Mouse (Mus musculus): ENCODE measurements around the gene Hivep2. TPM values are rescaled to one million over a fixed set of nuclear protein-coding genes. Genes with fewer than 3 reads are reported as not detected.

The Hivep2 gene
- total RNA-seq, 2 experiments from 2014 or later: 250 to 257 TPM

DNA sequence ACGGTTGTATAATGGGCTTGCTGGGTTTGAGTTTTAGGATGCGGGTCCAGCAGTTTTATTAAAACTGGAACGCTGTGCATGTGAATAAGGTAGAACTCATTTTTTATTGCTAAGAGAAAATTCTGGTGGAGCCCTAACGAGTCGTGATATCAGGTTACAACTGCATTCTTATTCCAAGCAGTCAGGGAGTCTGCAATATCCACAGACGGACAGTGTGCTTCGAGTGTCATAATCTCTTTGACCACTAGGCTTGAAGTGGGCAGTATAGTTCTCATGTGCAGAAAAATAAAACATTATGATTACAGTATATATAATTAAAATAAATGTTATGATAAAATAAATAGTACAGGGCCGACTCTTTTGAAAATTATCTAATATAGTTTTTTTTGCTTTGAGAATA, 3.1 kb downstream of the Hivep2 start:
- intact Hi-C loops (cut with DNase I): loop anchor here (5.0 to 10.0 kb wide), 8 partner anchors 48 to 416 kb away; partner anchors contain the start of gene Aig1
- DNase-seq (ENCODE audit: low spot score in 2 of 2): no peak

DNA sequence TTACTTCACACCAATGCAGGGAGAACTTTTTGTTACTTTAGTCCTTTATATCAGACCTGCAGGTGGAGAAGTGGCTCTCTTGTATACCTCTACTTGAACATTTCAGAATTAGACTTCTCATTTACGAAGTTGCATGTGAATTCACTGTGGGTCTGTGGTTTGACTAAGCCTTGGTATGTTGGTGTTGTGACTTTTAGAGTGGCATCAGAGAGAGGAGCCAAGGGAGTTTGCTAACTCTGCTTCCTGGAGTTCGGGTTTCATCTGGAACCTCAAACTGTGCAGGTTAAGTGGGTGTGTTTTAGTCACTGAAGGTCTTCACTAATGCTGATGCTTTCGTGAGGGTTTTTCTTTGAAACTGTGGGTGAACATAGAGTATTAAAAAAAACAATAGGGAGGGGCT, 4.4 kb downstream of the Hivep2 start:
- no peak for DNase-seq (ENCODE audit: low spot score in 2 of 2)
- intact Hi-C loops (cut with DNase I): no loop called here

DNA sequence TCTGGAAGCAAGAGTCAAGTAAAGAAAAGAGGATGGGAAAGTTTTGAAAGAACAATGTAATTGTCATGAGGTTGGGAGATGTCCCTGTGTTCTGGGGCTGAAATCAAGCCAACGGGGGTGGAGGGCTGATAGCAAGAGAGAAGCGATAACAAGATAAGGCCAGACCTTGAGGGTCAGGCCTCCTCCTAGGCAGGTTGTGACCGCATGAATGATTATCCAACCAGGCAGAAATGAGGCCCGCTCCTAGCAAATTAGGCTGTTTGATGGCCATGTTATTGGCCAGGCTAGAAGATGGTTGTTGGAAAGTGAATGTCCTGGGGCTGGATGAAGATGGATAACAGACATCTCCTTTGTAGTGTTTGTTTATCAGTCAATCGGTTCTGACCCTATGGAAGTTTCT, 5.4 kb downstream of the Hivep2 start:
- intact Hi-C loops (cut with DNase I): no loop called here
- DNase-seq (ENCODE audit: low spot score in 2 of 2): no peak

DNA sequence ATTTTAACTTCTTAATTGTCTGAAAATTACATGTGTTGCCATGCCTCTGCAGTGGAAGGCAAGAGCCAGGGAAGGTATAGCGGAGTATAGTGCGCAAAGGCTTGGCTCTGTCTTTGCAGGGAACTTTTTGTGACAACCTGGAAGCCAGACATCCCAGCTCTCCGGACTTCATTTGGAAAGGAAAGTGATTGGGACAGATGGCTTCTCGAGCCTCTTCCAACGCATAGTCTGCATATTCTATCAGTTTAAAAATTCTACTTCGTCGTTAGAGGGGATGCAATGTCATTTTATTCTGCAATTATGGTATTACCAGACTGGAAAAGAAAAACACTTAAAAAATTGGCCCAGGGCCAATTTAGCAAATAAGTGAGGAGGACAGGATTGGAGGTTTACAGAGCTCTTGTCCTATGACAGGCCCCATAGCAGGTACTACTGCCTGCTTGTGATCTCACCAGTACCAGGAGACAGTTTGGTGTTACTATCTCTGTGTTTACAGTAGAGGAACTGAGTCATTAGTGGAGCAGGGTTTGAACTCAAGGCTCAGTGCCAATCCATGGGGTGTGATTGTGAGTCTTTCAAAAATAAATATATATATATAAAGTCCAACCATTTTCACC, 7.8 kb downstream of the Hivep2 start:
- DNase-seq (ENCODE audit: low spot score in 2 of 2): peak in 1 of 2 experiments; percentile 35
- intact Hi-C loops (cut with DNase I): no loop called here

DNA sequence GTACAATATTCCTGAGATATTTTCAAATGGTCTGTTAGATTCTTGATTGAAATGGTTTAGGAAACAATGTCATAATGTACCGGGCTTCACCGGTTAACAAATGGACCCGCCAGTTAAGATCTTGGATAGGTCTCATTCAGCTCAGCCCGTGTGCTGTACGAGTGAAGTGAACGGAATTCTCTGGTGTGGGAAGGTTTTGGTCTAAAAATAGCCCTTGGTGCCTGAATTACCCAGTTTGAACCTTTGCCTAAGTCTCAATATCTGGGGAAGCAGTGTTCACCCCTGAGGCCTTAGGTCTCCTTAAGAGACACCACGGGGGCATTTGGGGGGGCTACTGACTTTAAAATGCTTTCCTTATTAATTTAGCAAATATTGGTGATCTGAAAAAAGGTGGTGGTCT, 8.6 kb downstream of the Hivep2 start:
- intact Hi-C loops (cut with DNase I): no loop called here
- DNase-seq (ENCODE audit: low spot score in 2 of 2): no peak

DNA sequence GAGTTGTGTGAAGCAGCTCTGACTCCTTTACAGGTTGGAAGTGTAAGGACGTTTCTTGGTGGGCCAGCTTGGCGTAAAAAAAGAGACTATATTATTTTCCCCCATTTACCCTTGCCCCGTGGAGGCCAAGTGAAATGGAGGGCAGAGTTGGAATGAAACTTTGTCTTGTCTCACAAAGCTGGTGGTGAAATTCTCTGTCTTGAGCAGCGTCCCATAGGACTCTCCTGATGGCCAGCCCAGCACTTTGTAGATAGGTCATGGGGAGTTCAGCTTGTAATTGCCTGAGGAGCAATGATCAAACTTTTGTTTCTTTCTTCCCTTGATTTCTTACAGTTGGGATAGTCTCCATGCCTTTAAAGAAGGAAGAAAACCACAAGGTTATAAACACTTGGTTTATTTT, 10.0 kb downstream of the Hivep2 start:
- DNase-seq (ENCODE audit: low spot score in 2 of 2): no peak
- intact Hi-C loops (cut with DNase I): no loop called here

DNA sequence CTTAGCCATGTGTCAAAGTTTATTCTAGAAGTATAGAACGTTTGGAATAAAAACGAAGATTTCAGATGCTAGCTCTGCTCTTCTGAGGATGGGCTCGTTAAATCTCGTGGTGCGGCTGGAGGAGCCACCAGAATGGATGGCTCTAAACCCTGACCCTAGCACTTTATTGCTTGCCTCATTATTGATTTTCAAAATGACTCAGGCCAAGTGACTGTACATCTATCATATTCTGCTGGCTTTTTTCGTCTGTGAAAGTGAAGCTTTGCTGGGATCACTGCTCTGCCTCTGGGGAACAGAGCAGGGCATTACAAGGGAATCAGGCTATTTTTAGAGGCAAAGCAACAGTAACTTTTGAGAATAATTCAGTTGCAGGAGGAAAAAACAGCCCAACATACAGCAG, 10.4 kb downstream of the Hivep2 start:
- DNase-seq (ENCODE audit: low spot score in 2 of 2): no peak
- intact Hi-C loops (cut with DNase I): no loop called here

DNA sequence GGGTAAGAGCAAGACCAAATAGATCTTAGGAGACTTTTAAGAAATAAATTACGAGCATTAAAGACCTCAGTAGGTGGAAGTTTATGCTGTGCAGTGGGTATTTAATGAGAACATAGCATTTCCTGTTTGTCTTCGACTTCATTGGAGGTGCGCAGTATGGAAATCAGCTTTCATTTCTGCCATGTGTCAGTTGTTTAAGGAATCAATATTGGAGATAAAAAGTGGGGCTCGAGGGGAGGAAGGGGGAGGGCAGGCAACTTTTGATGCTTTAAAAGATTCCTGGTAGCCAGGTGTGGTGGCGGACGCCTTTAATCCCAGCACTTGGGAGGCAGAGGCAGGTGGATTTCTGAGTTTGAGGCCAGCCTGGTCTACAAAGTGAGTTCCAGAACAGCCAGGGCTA, 16.4 kb downstream of the Hivep2 start:
- DNase-seq (ENCODE audit: low spot score in 2 of 2): no peak
- intact Hi-C loops (cut with DNase I): no loop called here

DNA sequence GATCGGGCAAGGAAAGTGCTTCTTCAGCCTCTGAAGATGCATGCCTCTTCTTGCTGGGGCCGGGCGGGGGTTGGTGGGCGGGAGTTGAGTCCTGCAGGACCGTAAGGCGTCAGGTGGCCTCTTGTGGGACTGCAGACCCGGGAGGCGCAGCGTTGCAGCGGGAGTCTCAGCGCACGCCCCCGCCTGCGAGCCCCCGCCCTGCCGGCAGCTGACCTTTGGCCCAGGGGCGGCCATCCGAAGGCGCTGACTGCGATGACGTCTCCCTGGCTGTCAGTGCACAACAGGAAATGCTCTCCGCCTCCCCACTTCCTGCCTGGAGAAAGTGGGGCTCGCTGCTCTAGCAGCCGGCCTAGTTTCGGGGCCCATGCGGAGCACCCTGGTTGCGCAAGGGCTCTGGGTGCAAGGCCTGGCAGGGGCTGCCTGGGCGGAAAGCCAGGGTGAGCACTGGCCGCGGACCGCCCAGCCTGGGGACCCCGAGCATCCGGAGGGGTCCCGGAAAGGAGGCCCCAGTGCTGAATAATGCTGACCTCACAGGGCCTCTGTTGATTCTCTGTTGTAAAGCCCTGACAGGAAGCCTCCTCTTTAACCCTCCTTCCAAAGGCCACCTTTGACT, 17.0 kb downstream of the Hivep2 start:
- peak; percentile 70 to 72 for DNase-seq (ENCODE audit: low spot score in 2 of 2)
- intact Hi-C loops (cut with DNase I): no loop called here

DNA sequence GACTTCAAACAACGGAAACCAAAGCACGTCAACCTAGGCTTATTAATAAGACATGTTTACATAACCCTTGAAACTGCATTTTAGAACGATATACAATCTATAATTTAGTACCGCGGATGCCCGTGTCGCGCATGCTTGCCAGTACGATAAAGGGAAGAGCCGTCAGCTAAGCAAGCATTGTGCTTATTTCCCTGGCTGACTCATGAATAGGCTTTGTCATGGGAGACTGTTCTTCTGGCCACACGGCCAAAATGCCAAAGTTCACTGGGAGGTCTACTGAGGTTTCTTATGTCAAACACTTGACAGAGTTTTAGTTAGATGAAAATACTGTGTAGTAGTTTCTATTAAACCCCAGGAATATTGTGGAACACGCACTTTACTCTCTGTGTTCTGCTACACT, 17.8 kb downstream of the Hivep2 start:
- DNase-seq (ENCODE audit: low spot score in 2 of 2): no peak
- intact Hi-C loops (cut with DNase I): no loop called here

DNA sequence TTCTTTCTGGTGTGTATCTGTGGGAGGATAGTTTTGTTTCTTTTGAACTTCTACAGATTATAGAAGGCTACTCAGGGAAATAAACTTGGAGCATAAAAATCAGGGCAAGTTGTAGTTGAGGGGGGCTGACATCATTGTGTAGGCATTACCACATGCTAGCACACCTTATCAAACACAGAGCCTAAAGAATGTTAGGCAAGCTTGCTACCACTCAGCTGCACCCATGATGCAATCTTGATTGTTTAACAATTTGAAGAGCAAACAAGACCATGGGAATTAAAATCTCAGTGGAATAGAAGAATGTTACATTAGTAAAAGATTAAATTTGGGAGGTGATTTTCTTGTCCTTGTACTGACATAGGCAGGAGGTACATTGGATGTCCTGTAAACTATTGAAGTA, 18.4 kb downstream of the Hivep2 start:
- intact Hi-C loops (cut with DNase I): no loop called here
- no peak for DNase-seq (ENCODE audit: low spot score in 2 of 2)

DNA sequence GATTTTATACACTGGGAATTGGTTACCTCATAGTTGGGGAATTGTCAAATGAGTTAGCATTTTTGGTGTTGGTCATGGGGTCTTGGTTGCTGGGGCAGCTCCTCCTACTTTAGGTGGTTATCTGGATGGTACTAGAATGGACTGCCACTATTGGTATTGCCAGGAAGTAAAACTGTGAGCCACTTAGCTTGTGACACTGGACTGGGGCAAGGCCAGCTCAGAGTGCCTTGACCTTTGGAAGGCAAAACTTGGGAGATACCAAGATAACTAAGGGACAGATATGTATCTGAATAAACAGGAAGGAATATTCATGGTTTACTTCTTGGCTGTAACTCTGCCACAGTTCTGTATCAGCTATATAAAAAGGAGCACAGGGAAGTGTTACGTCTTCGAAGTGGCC, 20.7 kb downstream of the Hivep2 start:
- intact Hi-C loops (cut with DNase I): no loop called here
- DNase-seq (ENCODE audit: low spot score in 2 of 2): no peak

DNA sequence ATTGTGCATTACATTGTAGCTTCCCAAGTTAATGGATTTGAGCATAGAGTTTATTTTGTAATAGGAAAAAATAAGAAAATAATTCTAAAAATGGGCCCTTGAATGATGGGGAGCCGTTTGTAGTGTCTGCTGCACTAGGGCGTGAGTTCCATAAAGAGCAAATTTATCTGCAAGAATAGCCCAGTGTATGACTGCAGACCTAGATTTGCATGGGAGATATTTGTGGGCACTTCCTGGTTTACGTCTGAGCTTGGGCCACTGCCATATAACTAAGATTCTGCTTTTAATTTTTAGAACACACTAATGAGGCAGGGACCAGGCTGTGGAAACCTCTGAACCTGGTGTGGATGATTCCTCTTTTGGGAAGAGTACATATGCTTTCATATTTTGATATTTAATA, 21.5 kb downstream of the Hivep2 start:
- intact Hi-C loops (cut with DNase I): no loop called here
- DNase-seq (ENCODE audit: low spot score in 2 of 2): no peak

DNA sequence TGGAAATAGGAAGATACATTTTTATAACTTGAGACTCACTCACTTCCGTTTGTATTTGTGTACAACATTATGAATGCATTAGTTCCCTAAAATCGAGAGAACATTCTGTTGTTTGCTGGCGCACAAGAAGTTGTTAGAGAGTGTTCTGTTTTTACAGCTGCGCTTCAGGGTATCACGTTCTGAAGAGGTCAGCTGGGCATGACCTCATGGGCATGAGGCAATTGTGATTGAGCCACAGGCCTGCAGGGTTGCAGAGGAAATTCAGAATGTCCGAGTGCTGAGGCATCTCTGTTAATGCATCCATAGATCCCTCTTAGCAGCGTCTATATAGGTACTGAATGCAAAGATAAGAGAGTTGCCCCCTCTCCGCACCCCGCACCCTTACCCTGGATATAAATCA, 22.4 kb downstream of the Hivep2 start:
- DNase-seq (ENCODE audit: low spot score in 2 of 2): no peak
- intact Hi-C loops (cut with DNase I): no loop called here

DNA sequence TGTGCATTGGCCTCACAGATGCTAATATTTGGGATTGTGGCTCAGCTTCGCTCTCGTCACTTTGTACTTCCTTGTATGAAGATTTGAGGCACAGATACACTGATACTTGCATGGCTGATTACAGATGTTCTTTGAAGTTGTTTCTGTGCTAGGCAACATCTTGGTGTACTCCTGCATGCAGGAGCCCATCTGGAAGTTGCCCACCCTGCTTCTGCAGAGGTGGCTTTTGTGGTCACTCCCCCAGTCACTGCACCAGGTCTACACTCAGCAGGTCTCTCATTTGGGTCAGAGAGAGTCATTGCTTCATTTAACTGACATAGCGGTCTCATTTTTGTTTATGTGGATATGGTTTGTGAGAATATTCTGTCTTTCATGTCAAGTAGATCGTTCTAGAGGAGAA, 22.9 kb downstream of the Hivep2 start:
- DNase-seq (ENCODE audit: low spot score in 2 of 2): no peak
- intact Hi-C loops (cut with DNase I): no loop called here

DNA sequence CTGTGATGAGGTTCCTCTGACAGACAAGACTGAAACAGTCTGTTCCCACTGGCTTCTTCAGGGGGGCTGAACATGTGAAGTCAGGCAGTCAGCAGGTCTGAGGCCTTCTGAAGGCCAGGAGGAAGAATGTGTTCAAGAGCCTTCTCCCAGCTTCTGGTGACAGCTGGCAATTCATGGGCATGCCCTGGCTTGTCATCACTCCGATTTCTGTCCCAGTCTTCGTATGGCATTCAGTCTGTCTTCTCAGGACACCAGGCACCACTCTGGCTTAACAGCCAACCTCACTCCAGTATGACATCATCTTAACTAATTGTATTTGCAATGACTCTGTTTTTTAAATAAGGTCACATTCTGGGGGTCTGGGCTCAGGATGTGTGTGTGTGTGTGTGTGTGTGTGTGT, 25.0 kb downstream of the Hivep2 start:
- intact Hi-C loops (cut with DNase I): no loop called here
- DNase-seq (ENCODE audit: low spot score in 2 of 2): no peak

DNA sequence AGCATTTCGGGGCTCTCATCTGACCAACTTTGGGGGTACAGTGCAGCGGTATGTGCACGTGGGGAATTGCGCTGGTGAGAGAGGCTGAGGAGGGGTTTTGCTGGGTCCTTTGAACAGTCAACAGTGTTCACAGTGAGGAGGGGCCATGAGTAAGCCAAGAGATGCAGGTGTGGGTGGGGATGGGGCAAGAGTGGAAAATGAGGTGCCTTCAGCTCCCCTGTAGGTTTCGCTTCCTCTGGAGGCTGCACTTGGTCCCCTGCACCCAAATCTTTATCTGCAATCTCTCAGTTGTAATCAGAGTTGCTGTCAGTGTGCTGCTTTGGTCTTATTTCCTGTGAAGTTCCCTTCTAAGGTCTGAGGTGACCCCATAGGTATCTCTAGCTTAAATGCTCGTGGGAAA, 27.5 kb downstream of the Hivep2 start:
- intact Hi-C loops (cut with DNase I): no loop called here
- DNase-seq (ENCODE audit: low spot score in 2 of 2): no peak

DNA sequence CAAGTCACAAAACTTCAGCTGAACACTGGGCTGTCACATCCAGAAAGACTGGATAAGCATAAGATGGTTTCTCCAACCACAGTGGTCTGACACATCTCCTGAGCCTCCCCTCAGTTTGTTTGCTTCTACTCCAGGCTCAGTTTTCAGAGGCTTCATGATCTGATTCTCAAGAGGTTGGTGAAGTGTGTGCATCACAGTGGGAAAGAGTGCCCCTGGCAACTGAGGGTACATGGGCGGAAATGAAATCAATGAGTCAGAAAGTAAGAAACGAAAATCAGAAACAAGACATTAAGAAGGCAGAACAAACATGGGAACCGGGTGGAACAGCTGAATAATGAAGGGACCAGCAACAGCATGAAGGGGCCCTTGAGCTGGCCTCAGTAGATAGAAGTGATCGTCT, 31.5 kb downstream of the Hivep2 start:
- intact Hi-C loops (cut with DNase I): no loop called here
- no peak for DNase-seq (ENCODE audit: low spot score in 2 of 2)

DNA sequence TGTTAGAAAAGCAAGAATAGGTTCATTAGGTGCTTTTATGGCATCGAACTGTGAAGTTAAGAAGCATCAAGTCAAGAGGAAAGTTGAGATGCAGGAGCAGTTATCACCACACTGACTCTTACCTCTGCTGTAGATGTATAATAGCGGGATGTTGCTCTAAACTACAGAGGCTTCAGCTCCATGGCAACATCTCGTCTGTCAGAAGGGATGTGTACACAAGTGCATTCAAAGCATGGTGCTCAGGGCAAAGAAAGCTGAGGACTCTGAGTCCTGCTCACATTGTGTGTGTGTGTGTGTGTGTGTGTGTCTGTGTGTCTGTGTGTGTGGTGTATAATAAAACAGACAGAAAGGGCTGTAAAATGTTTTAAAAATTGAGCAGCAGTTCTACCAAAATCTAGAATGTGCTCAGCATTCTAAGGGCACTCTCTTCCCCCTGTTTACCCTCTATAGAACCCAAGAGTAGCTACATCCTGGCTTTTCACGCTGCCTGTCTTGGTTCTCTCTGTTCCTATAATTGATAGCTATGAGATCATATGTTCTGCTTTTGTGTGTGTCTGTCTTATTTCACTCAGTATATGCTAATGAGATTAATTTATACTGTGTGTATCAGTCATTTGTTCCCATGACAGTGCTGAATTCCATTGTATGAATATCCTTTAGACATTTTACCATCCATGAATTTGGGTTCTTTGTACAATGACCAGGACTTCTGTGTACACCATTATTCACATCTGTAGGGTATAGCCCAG, 39.1 kb downstream of the Hivep2 start:
- no peak for DNase-seq (ENCODE audit: low spot score in 2 of 2)
- intact Hi-C loops (cut with DNase I): no loop called here

DNA sequence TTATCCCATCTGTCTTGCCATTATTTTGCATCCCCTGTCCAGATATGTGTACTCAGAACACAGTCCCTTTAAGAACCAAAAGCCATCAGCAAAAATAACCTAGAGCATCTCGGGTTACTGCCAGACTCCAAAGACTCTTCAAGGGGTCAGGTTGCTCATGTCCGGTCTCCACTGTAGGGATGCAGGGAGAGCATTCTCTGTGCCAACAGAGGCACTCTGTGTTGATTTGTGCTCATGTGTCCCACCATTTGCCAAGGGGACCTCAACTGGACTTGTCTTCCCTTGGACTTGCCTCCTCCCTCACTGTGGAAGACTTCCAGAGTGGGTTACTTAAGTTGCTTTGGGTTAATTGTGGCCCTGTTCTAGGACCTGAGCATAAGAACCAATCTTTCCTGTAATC, 43.8 kb downstream of the Hivep2 start:
- intact Hi-C loops (cut with DNase I): no loop called here
- no peak for DNase-seq (ENCODE audit: low spot score in 2 of 2)

DNA sequence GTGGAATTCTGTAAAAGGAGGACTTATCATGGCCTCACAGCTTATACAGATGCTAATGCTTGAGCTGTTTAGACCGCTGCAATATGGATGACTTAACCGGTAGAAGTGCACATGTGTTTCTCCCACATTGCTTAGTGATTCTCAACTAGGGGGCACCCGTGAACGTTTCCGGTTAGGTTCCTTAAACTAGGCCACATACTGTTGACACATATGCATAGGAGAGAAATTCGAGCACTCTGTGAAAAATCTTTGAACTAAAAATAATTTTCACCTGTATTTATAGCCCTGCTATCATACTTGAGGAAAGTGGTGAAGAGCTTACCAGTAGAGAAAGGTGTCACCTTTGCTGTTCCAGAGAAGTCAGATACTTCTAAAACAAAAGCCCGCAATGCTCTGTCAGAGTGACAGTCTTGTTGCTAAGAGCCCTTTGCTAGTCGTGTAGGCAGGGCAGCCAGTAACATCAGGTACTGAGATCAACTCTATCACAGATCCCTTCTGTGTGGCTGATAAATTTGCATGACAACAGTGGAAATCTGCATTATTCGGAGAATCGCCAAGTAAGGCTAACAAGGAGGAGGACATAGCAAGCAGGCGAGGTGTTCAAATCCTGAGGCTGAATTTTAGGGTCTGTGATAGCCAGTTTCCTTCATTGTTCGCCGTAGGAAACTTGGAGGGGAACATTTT, 50.6 kb downstream of the Hivep2 start:
- intact Hi-C loops (cut with DNase I): loop anchor here (5.0 kb wide), 1 partner anchor 49 kb away; the partner anchor contains the start of gene Hivep2
- DNase-seq (ENCODE audit: low spot score in 2 of 2): no peak
